Mouse (Mus musculus) bone marrow macrophage, adult 2 months (primary cell): ENCODE measurements around the gene Pafah2.

ENCODE experiments used
- CTCF ChIP-seq: IDR thresholded peaks from 2 replicates; pipeline ENCODE4 v1.5.1; 2012; ENCODE audit warnings: low read depth, mild to moderate bottlenecking, low read length, moderate library complexity
- POLR2A ChIP-seq: IDR thresholded peaks from 2 replicates; pipeline ENCODE4 v1.6.1; 2012; ENCODE audit warnings: mild to moderate bottlenecking, low read depth, low read length, borderline replicate concordance

GRCm38 (mm10) chr4:134355841-134356452 is 40.2 kb upstream of the Pafah2 start:
- TF ChIP-seq POLR2A = no peak
- no peak for TF ChIP-seq CTCF
